Mouse (Mus musculus) ES-Bruce4 (cell line): ENCODE data around the gene Cux1. TPM values are rescaled to one million over a fixed set of nuclear protein-coding genes. Genes with fewer than 3 reads are reported as not detected.

Source experiments
- H3K27ac ChIP-seq: 2 replicates; pipeline ENCODE4 v1.5.1; 2012; ENCODE audit warnings: low read length, inconsistent platforms; ENCODE audit not compliant: insufficient read depth
- H3K27me3 ChIP-seq: 2 replicates; pipeline ENCODE4 v1.6.1; 2012; ENCODE audit warnings: mild to moderate bottlenecking, low read length, inconsistent platforms; ENCODE audit not compliant: control insufficient read depth, poor library complexity, insufficient read depth, severe bottlenecking
- H3K36me3 ChIP-seq: 2 replicates; pipeline ENCODE4 v1.6.1; 2012; ENCODE audit warnings: inconsistent platforms, mild to moderate bottlenecking, low read length, moderate library complexity; ENCODE audit not compliant: control insufficient read depth, poor library complexity, insufficient read depth, severe bottlenecking
- H3K4me1 ChIP-seq: one replicate; pipeline ENCODE4 v1.8.1; 2011; ENCODE audit warnings: low read length; ENCODE audit not compliant: control insufficient read depth, insufficient read depth
- H3K4me3 ChIP-seq: 2 replicates; pipeline ENCODE4 v1.5.1; 2011; ENCODE audit warnings: low read depth, mild to moderate bottlenecking, low read length
- H3K9ac ChIP-seq: 2 replicates; pipeline ENCODE4 v1.6.1; 2012; ENCODE audit warnings: low read depth, mild to moderate bottlenecking, inconsistent platforms; ENCODE audit not compliant: poor library complexity, severe bottlenecking
- H3K9me3 ChIP-seq: replicated peaks from 2 replicates; pipeline ENCODE4 v1.6.1; 2012; ENCODE audit warnings: mild to moderate bottlenecking, low read length, inconsistent platforms; ENCODE audit not compliant: control insufficient read depth, poor library complexity, insufficient read depth, severe bottlenecking
- CTCF ChIP-seq: IDR thresholded peaks from one replicate; pipeline ENCODE4 v1.8.1; 2011; ENCODE audit warnings: low read depth, low read length
- EP300 ChIP-seq: IDR thresholded peaks from 2 replicates; pipeline ENCODE4 v1.6.1; 2011; ENCODE audit warnings: low read depth, low read length; ENCODE audit not compliant: insufficient read depth
- POLR2A ChIP-seq: IDR thresholded peaks from one replicate; pipeline ENCODE4 v1.8.1; 2011; ENCODE audit warnings: low read length; ENCODE audit not compliant: insufficient read depth
- polyA plus RNA-seq: library from polyadenylated mRNA; stranded (reverse); fragments of >200 nt; gene quantifications from 2 replicates; pipeline ENCODE4 v1.2.4, GENCODE M21; 2011; ENCODE audit warnings: low read depth; ENCODE audit not compliant: missing spikeins, insufficient read depth, insufficient read length

Cux1 gene
- polyA plus RNA-seq, 1 experiment: 37.0 TPM

- no peaks in the 10 kb centered on the region for H3K4me1 ChIP-seq
- no peak overlapping the region for H3K4me3 ChIP-seq
- TF ChIP-seq EP300 (no peak), POLR2A (no peak), CTCF (no peak)
- no peak overlapping the region for H3K9ac ChIP-seq
- H3K27me3 ChIP-seq: no peaks in the 10 kb centered on the region
- no peaks in the 10 kb centered on the region for H3K36me3 ChIP-seq
- no peak overlapping the region; the same call in 1 of the 2 replicates for H3K27ac ChIP-seq
- no peaks in the 10 kb centered on the region for H3K9me3 ChIP-seq
Measured at GRCm38 (mm10) chr5:136396699-136397098, 170.6 kb downstream of the Cux1 start.

- Histone ChIP-seq H3K4me1 (no peaks in the 10 kb centered on the region), H3K9me3 (no peaks in the 10 kb centered on the region), H3K27me3 (no peaks in the 10 kb centered on the region), H3K27ac (peak overlapping the region; percentile 34), H3K4me3 (no peak overlapping the region), H3K9ac (no peak overlapping the region), H3K36me3 (no peaks in the 10 kb centered on the region)
- no peak for TF ChIP-seq POLR2A
- no peak for TF ChIP-seq CTCF
- no peak for TF ChIP-seq EP300
Measured at GRCm38 (mm10) chr5:136396256-136396655, 171.0 kb downstream of the Cux1 start.

- Histone ChIP-seq H3K9ac (no peak overlapping the region), H3K27ac (peak overlapping the region; percentile 34; the same call in 1 of the 2 replicates), H3K4me1 (no peaks in the 10 kb centered on the region), H3K9me3 (no peaks in the 10 kb centered on the region), H3K27me3 (no peaks in the 10 kb centered on the region), H3K36me3 (no peaks in the 10 kb centered on the region), H3K4me3 (no peak overlapping the region)
- no peak for TF ChIP-seq CTCF
- no peak for TF ChIP-seq EP300
Measured at GRCm38 (mm10) chr5:136395600-136396195, 171.6 kb downstream of the Cux1 start.

- Histone ChIP-seq H3K27me3 (no peaks in the 10 kb centered on the region), H3K9ac (no peak overlapping the region), H3K9me3 (no peaks in the 10 kb centered on the region), H3K4me1 (no peaks in the 10 kb centered on the region), H3K4me3 (no peak overlapping the region), H3K27ac (no peak overlapping the region), H3K36me3 (no peaks in the 10 kb centered on the region)
- TF ChIP-seq POLR2A (no peak), CTCF (no peak), EP300 (no peak)
Measured at GRCm38 (mm10) chr5:136394517-136395212, 172.6 kb downstream of the Cux1 start.

GRCm38 (mm10) chr5:136393621-136394020 lies 173.7 kb downstream of the Cux1 start:
- H3K9ac ChIP-seq: no peak overlapping the region
- H3K27ac ChIP-seq: no peak overlapping the region
- H3K36me3 ChIP-seq: no peaks in the 10 kb centered on the region
- H3K4me1 ChIP-seq: no peaks in the 10 kb centered on the region
- no peak overlapping the region for H3K4me3 ChIP-seq
- no peaks in the 10 kb centered on the region for H3K27me3 ChIP-seq
- TF ChIP-seq EP300: no peak
- no peak for TF ChIP-seq POLR2A
- TF ChIP-seq CTCF: no peak
- H3K9me3 ChIP-seq: no peaks in the 10 kb centered on the region

- Histone ChIP-seq H3K9me3 (no peaks in the 10 kb centered on the region), H3K4me1 (peaks cover 1% of the 10 kb centered on the region), H3K9ac (no peak overlapping the region), H3K36me3 (no peaks in the 10 kb centered on the region), H3K27ac (no peak overlapping the region), H3K27me3 (no peaks in the 10 kb centered on the region), H3K4me3 (no peak overlapping the region)
- no peak for TF ChIP-seq POLR2A
- no peak for TF ChIP-seq EP300
- no peak for TF ChIP-seq CTCF
Measured at GRCm38 (mm10) chr5:136386757-136387156, 180.5 kb downstream of the Cux1 start.
